Mouse (Mus musculus): ENCODE data around the gene Hivep2. TPM values are rescaled to one million over a fixed set of nuclear protein-coding genes. Genes with fewer than 3 reads are reported as not detected.

Hivep2 gene
- polyA plus RNA-seq (2015; fragmentation: Nextera tagmentation; extraction: Ambion mirVana), result 10.7 and 11.6 TPM in 2 replicates

GRCm38 (mm10) chr10:13965974-13966829, at the start of gene Hivep2:
Hivep2 (plus strand) TSS chr10:13966075.
- Histone ChIP-seq H3K9me3 (no peaks in the 10 kb centered on the region), H3K4me3 (peak within 1 kb of the TSS; percentile 95), H3K36me3 (no peaks in the 10 kb centered on the region), H3K27me3 (no peaks in the 10 kb centered on the region; the same call in 1 of the 2 replicates), H3K4me2 (peak within 1 kb of the TSS; percentile 91), H3K9ac (peak within 1 kb of the TSS; percentile 95), H3K27ac (replicated peaks) (peak within 1 kb of the TSS; percentile 99), H3K4me1 (replicated peaks) (peaks cover 12% of the 10 kb centered on the region)
- peak; percentile 69 for ATAC-seq (ENCODE audit: low FRiP score, low read depth)
- WGBS, result under 1% methylated on average over 58 of the region's 67 CpGs

- 22% methylated on average over 12 of the region's 12 CpGs for WGBS
- Histone ChIP-seq H3K36me3 (no peaks in the 10 kb centered on the region), H3K4me3 (no peak overlapping the region), H3K4me1 (replicated peaks) (peaks cover 13% of the 10 kb centered on the region), H3K9ac (no peak overlapping the region), H3K4me2 (0 out of 2 replicates have a peak overlapping the region, but pooled peaks have one; percentile 5), H3K27ac (replicated peaks) (no peak overlapping the region; the same call in 1 of the 2 replicates), H3K27me3 (no peaks in the 10 kb centered on the region), H3K9me3 (no peaks in the 10 kb centered on the region)
- ATAC-seq (ENCODE audit: low FRiP score, low read depth), result peak; percentile 95
These were observed 49.1 kb upstream of the Hivep2 start for GRCm38 (mm10) chr10:13916645-13917342.

GRCm38 (mm10) chr10:13921641-13922385, 44.1 kb upstream of the Hivep2 start:
- WGBS, result 87% methylated on average over 9 of the region's 9 CpGs

DNA sequence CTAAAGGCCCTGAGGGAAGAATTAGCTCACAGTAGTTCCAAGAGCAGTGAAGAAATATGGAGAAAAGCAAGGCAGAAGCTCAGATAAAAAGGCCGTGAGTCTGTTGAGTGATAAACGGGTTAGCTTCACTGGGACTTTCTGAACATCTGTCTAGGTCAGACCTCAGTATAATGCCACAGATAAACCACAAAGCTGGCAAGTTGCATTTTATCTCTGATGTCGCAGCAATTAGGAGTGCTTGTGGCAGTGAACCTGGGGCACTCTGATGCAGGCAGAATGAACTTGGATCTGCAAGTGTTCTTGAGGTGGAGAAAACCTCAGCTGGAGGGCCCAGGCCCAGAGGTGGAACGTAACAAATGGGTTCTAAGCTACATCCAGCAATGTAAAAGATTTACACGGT, 36.6 kb upstream of the Hivep2 start:
- Histone ChIP-seq H3K9me3 (no peaks in the 10 kb centered on the region), H3K4me3 (no peak overlapping the region), H3K36me3 (no peaks in the 10 kb centered on the region), H3K27ac (replicated peaks) (no peak overlapping the region), H3K9ac (no peak overlapping the region), H3K4me1 (replicated peaks) (no peaks in the 10 kb centered on the region), H3K4me2 (no peak overlapping the region), H3K27me3 (no peaks in the 10 kb centered on the region)
- ATAC-seq (ENCODE audit: low FRiP score, low read depth), result no peak
- 75% methylated on average over 5 of the region's 5 CpGs for WGBS

More at GRCm38 (mm10) chr10:13921641-13922385, 44.1 kb upstream of the Hivep2 start:
- ATAC-seq (ENCODE audit: low FRiP score, low read depth), result no peak
- Histone ChIP-seq H3K9me3 (no peaks in the 10 kb centered on the region), H3K27ac (replicated peaks) (no peak overlapping the region), H3K36me3 (no peaks in the 10 kb centered on the region), H3K27me3 (no peaks in the 10 kb centered on the region), H3K9ac (no peak overlapping the region), H3K4me2 (no peak overlapping the region), H3K4me3 (no peak overlapping the region), H3K4me1 (replicated peaks) (peaks cover 2% of the 10 kb centered on the region; the same call in 1 of the 2 replicates)

DNA sequence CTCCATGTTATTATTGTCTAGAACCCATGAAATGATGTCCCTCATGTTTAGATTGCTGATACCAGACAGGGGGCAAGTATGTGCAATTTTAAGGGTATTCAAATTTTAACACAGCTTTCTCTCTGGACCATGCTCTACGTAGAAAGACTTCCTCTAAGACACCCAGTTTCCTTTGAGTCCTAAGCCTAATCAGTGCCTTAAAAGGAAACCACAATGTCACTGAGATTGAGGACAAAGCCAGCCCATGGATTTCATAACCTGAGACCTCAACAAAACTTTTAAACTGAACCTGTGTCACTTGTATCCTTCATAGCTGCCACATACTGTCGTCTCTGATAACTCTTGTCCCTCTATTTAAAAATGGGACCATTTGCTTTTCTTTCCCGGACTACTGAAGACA, 33.7 kb upstream of the Hivep2 start:
- no peak for ATAC-seq (ENCODE audit: low FRiP score, low read depth)
- Histone ChIP-seq H3K27ac (replicated peaks) (no peak overlapping the region), H3K9ac (no peak overlapping the region), H3K27me3 (no peaks in the 10 kb centered on the region), H3K4me2 (no peak overlapping the region), H3K36me3 (no peaks in the 10 kb centered on the region), H3K4me1 (replicated peaks) (no peaks in the 10 kb centered on the region), H3K9me3 (no peaks in the 10 kb centered on the region), H3K4me3 (no peak overlapping the region)
- whole genome bisulfite sequencing, result 86% methylated on average over 3 of the region's 3 CpGs

DNA sequence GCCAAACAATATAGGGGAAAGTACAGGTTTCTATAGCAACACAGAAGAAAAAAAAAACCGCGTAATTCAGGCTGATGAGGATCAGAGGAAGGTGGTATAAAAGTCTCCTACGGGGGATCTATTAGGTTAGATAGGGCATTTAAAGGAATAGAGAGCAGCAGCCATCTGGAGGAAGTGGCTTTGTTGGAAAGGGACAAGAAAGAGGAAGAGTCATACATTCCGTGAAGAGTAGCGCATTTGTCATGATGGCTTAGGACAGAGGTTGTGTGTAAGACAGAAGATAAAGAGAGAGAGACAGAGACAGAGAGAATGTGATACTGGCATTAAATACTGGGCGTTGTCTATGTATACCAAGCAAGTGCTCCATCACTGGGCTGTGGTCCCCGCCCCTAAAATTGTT, 32.6 kb upstream of the Hivep2 start:
- 89% methylated on average over 7 of the region's 7 CpGs for WGBS
- H3K4me1 ChIP-seq (replicated peaks), result no peaks in the 10 kb centered on the region
- H3K9ac ChIP-seq, result no peak overlapping the region
- no peaks in the 10 kb centered on the region for H3K36me3 ChIP-seq
- no peak overlapping the region for H3K27ac ChIP-seq (replicated peaks)
- H3K9me3 ChIP-seq, result no peaks in the 10 kb centered on the region
- H3K4me3 ChIP-seq, result no peak overlapping the region
- ATAC-seq (ENCODE audit: low FRiP score, low read depth), result no peak
- no peaks in the 10 kb centered on the region for H3K27me3 ChIP-seq
- no peak overlapping the region for H3K4me2 ChIP-seq

DNA sequence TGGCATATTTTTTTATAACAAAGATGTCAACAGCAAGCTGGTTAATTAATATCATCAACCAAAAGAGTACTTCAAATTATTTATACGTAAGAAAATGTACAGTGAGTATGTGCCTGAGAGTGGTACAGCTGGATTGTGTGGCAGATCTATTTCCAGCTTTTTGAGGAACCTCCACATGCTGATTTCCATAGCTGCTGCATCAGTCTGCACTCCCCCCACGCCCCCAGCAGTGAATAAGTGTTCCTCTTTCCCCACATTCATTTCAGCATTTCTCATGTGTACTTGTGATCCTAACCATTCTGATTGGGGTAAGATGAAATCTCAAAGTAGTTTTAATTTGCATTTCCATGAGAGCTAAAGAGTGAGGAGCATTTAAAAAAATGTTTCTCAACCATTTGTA, 30.2 kb upstream of the Hivep2 start:
- H3K9me3 ChIP-seq, result no peaks in the 10 kb centered on the region
- no peaks in the 10 kb centered on the region for H3K4me1 ChIP-seq (replicated peaks)
- no peak for ATAC-seq (ENCODE audit: low FRiP score, low read depth)
- H3K36me3 ChIP-seq, result no peaks in the 10 kb centered on the region
- H3K9ac ChIP-seq, result no peak overlapping the region
- no peak overlapping the region for H3K27ac ChIP-seq (replicated peaks)
- 84% methylated on average over 2 of the region's 2 CpGs for WGBS
- no peak overlapping the region for H3K4me3 ChIP-seq
- H3K27me3 ChIP-seq, result no peaks in the 10 kb centered on the region
- H3K4me2 ChIP-seq, result no peak overlapping the region

DNA sequence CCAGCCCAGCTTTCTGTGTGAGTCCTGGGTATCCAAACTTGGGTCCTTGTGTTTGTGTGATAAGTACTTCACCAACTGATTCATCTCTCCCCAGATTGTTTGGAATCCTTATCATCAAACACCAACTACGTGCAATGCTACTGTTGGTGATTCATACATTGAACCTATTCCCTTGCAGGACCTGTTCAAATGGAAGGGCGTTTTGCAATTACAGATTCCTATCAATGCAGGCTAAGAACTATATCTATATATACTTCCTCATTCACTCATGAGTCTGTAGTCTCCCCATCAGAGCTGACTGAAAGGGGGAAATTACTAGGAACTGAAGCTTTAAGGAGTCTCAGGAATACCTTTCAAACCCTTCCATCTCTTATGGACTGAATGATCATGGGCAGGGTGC, 24.5 kb upstream of the Hivep2 start:
- no peak overlapping the region for H3K9ac ChIP-seq
- H3K27me3 ChIP-seq, result no peaks in the 10 kb centered on the region
- WGBS, result 90% methylated on average over 2 of the region's 2 CpGs
- ATAC-seq (ENCODE audit: low FRiP score, low read depth), result no peak
- no peaks in the 10 kb centered on the region for H3K4me1 ChIP-seq (replicated peaks)
- H3K4me2 ChIP-seq, result no peak overlapping the region
- no peaks in the 10 kb centered on the region for H3K36me3 ChIP-seq
- H3K9me3 ChIP-seq, result no peaks in the 10 kb centered on the region
- H3K27ac ChIP-seq (replicated peaks), result no peak overlapping the region
- no peak overlapping the region for H3K4me3 ChIP-seq

DNA sequence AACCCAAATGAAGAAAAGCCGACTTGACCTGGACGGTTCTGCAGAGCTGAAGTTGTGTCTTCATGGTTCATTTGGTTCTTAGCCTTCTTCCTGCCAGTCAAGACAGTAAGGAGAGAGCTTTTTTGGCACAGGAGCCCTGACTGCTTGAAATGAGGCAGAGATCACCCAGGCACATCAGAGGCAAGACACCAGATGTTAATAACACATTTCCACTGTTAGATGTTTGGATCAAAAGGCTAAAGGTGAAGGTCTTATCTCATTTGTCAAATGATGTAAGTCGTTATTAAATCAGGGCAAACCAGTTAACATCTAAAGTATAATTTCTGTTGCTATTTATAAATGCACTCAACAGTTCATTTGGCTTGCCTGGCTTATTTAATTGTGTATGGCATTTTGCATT, 22.2 kb upstream of the Hivep2 start:
- H3K4me1 ChIP-seq (replicated peaks), result no peaks in the 10 kb centered on the region
- 53% methylated on average over 3 of the region's 3 CpGs for WGBS
- H3K4me2 ChIP-seq, result no peak overlapping the region
- H3K9ac ChIP-seq, result no peak overlapping the region
- H3K36me3 ChIP-seq, result no peaks in the 10 kb centered on the region
- H3K9me3 ChIP-seq, result no peaks in the 10 kb centered on the region
- no peak overlapping the region for H3K4me3 ChIP-seq
- no peaks in the 10 kb centered on the region for H3K27me3 ChIP-seq
- no peak overlapping the region for H3K27ac ChIP-seq (replicated peaks)
- no peak for ATAC-seq (ENCODE audit: low FRiP score, low read depth)

DNA sequence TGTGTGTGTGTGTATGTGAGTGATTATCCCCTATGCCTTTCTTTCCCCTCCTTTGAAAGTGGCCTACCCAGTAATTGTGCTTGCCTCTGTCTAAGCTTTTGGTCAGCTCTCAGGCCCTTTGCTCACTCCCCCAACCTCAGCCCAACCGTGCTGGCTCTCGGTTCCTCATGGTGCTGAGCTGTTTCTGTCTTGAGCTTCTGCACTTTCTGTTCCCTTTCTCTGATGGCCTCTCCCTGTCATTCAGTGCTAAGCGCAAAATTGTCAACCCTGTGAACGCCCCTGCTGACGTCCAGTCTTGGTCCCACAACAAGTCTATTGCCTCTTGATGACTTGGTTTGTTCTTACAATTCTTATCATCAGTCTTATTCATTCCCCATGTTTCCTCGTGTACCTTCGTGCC, 19.4 kb upstream of the Hivep2 start:
- Histone ChIP-seq H3K27me3 (no peaks in the 10 kb centered on the region), H3K27ac (replicated peaks) (no peak overlapping the region), H3K9ac (no peak overlapping the region), H3K9me3 (no peaks in the 10 kb centered on the region), H3K36me3 (no peaks in the 10 kb centered on the region), H3K4me3 (no peak overlapping the region), H3K4me1 (replicated peaks) (no peaks in the 10 kb centered on the region), H3K4me2 (no peak overlapping the region)
- 75% methylated on average over 7 of the region's 7 CpGs for WGBS
- ATAC-seq (ENCODE audit: low FRiP score, low read depth), result no peak

DNA sequence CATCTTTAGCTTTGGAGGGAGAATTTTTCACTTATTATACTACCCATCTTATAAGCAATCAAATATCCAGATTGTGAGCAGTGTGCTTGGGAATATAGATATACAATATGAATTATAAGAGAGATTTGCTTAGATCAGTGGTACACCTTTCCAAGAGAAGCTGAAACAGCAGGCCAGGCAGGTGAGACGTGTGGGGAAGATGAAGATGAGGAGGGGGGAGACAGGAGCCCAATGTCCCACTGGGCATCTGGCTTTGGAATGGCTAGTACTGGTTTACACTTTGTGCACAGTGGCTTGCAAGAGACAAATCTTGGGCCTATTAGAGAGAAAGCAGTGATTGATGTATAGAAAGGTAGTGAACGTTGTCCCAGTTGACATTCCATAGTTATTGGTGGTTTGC, 2.9 kb upstream of the Hivep2 start:
- 54% methylated on average over 2 of the region's 2 CpGs for WGBS

More for the DNA sequence above, 2.9 kb upstream of the Hivep2 start:
- no peak overlapping the region for H3K4me3 ChIP-seq
- H3K9ac ChIP-seq, result no peak overlapping the region
- H3K36me3 ChIP-seq, result no peaks in the 10 kb centered on the region
- no peaks in the 10 kb centered on the region; the same call in 1 of the 2 replicates for H3K27me3 ChIP-seq
- H3K4me2 ChIP-seq, result no peak overlapping the region
- no peak overlapping the region for H3K27ac ChIP-seq (replicated peaks)
- peaks cover 2% of the 10 kb centered on the region; the same call in 1 of the 2 replicates for H3K4me1 ChIP-seq (replicated peaks)
- no peaks in the 10 kb centered on the region for H3K9me3 ChIP-seq
- no peak for ATAC-seq (ENCODE audit: low FRiP score, low read depth)

All from hindbrain, embryonic 15.5 days (tissue).